Mouse (Mus musculus): Measurements from ENCODE around the gene Exph5. TPM values are rescaled to one million over a fixed set of nuclear protein-coding genes. Genes with fewer than 3 reads are reported as not detected.

Gene Exph5
- total RNA-seq, 2 experiments from 2014 or later: 3.8 to 4.0 TPM

DNA sequence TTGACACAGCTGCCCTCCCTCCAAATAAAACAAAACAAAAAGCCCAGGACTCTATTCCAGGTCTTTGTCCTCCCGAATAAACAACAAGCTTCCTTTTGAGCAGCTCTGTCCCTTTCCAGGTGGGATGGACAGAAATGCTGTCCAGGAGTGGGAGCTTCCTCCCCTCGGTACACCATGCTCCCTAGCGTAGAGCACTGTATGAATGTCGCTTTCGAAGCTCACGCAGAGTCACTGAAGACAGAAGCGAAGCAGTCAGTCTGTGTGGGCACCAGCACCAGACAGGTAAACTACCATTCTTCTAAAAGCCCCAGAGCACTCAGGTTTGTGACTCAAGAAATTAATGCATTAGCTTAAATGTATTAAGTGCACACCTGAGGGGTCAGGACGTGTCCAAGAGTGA is 20.2 kb downstream of the Exph5 start:
- DNase-seq: no peak

DNA sequence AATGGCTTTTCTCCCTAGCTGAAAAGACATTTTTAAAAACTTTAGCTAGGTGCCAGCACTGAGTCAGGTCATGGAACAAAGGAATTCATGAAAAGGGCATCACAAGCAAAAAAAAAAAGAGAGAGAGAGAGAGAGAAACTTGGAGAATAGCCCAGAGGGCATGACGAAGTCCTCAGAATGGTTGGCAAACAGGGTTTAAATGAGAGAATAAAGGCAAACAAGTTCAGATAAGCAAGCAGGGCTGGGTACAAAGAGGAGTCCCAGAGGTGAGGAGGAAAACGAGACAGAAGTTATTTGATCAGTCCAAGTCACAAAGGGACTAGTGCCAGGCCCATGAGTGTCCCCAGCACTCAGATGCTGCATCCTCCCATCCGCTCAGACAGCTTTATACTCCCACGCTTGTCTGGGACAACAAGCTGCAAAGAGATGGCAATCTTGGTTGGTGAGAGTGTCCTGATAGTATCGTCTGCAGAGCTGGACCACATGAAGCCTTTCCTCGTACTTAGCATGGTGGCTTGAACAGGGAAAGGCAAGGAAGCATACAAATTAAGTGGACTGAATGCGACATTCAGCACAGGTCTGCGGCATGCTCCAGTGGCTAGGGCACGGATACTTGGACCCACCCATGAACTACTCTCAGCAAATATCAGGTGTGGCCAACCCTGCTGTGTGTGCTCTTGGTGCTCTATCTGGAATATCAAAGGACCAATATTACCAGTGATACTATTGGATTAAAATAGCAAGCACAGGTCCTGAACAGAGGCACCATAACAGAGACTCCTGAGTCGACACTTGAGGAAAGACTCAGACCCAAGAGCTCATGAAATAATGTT is 22.2 kb downstream of the Exph5 start:
- no peak for DNase-seq

GRCm38 (mm10) chr9:53325363-53326090 is 24.1 kb downstream of the Exph5 start:
- no peak for DNase-seq

DNA sequence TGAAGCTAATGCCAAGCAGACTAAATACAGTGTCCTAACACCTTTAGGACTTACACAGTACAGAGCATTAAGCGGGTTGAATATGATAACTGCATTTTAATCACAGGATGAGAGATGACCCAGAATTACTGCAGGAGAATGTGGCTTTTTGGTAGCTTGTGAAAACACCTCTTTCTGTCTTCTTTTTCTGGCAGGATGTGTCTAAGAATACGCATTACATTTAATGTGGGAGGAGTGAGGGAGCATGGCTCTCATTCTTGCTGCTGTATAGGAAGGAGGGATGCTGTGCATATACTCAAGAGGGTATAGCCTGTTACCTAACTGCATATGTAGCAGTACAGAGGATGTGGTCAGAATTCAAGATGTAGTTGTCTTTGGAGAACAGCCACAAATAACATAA is 26.7 kb downstream of the Exph5 start:
- DNase-seq: no peak

DNA sequence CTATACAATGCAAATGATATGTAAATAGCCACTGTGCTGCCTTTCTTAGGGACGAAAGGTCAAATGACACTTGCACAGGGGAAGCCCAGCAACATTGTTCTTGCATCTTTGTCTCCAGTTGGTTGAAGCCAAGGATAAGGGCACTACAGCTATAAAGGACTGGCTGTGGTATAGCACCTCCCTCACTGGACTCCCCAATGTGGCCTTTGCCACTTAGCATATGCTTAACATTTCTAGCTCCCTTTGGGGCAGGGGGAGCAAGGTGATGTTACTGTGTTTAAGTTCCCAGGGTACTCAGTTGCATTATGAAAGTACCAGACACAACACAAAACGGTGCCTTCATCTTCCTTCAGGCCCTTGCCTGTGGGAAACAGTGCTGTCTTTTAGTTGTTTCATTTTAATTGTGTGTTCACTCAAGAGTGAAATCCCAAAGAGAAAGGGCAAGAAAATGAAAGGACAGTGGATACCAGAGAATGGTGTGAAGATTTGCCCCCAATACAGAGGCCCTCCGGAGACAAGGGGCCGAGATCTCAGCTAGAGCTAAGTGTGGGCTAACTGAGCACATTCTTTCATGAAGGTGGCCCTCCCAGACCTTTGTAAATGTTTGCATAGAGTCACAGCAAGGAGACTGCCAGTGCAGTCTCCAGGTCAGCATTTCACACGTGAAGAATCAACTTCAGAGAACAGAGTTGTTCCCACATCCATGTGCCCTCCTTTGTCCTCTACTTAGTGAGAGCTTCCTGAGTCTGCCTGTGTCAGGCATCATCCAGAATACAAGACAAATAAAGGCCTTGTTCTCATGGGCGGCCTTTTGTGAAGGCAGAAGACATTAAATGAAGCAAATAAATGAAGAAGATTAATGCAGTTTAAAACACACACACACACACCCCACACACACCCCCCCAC is 28.1 kb downstream of the Exph5 start:
- DNase-seq: no peak

- DNase-seq: no peak
These were observed 28.8 kb downstream of the Exph5 start for GRCm38 (mm10) chr9:53330247-53330646.

DNA sequence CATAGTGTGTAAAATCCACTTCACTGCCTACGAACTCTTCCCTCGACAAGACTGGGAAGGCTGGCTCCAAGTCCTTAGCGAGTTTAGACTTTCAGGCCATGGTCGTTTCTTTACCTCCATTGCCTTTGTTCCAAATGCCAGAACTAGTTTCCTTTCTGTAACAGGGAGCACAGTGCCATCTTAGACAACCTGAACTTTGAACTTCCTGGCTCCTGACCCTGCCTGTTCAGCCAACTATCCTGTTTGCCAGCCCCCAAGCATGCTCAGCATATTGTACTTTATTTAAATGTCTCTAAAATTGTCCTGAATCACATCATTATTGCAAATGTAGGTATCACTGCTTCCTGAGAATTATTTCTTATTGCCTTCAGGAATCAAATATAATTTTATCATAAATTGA is 32.0 kb downstream of the Exph5 start:
- no peak for DNase-seq

GRCm38 (mm10) chr9:53335131-53335530 is 33.7 kb downstream of the Exph5 start:
- DNase-seq: no peak

GRCm38 (mm10) chr9:53339603-53340002 is 38.1 kb downstream of the Exph5 start:
- DNase-seq: no peak

DNA sequence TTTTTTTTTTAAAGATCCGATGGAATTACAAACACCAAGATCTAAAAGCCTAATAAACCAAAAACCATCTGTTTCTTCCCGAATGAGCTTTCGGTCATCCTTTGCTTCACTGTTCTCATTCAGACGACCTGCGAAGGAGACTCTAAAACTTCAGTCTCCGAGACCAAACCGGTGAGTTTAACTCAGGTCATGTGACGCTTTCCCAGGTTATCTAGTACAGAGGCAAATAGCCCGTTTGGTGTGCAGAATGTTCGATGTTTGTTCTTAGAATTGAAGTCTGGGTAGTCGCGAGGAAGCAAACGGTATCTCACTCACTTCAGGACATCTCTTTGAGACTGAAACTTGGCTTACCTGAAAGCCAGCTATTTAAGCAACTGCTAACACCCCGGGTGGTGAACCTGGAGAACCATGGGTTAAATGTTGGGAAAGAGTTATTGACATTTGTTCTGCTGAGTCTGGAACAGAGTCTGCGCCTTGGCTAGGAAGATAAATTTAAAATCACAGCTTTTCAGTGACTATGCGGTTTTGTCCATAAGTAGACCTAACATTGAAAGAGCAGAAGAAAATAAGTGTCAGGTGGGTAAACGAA is 39.0 kb downstream of the Exph5 start:
- DNase-seq: no peak

DNA sequence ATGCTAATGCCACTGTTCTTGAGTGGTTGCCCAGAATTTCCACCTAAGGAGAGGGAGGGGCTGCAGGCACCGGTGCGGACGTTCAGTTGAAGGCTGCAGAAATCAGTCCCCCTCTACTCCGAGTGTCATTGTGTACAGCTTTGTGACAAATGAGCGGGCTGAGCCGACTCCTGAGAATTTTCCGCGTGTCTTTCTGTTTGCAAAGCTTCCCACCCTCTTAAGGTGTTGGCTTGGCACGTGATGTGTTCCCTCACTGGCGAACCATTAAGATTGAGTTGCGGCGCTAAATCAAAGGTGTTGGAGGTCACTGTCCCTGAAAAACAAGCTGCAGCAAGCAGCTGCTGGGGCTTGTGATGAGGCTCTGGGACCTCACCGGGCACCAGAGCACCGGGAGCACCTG is 39.5 kb downstream of the Exph5 start:
- peak; percentile 4 to 6 for DNase-seq

DNA sequence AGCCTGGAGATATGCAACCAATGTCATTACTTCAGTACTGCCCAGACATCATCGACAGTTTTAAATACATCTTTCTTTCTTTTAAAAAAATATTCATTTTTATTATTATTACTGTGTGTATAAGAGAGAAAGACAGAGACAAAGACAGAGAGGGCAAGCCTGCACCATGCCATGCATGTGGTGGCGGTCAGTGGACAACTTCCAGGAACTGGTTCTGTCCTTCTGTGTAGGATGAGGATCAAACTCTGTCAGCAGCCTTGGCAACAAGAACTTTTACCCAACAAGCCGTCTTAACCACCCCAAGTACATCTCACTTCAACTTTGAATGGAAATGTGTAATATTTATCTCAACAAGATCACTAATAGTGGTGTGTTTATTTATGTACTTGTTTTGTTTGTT is 40.5 kb downstream of the Exph5 start:
- no peak for DNase-seq

- DNase-seq: peak in 1 of 2 experiments; percentile 7
These were observed 43.4 kb downstream of the Exph5 start for GRCm38 (mm10) chr9:53344646-53345432.

- no peak for DNase-seq
These were observed 44.3 kb downstream of the Exph5 start for GRCm38 (mm10) chr9:53345728-53346127.

GRCm38 (mm10) chr9:53346402-53346801 is 44.9 kb downstream of the Exph5 start:
- no peak for DNase-seq

DNA sequence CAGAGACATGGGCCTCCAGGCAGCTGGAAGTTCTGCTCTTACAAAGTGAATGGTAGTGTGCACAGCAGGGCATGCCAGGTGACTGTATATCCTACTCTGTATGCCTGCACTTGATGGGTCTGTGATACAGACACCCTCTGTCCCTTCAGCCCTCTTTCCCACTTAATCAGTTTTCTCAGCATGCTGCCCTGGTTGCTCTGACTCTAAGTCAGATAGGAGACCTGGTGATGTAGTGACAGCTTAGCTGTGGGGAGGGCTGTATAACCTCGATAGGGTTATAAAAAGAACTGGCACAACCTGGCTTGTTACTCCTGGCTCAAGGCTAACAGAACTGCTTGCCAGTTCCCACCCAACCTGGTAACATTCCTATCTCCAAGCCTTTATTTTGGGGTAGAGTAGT is 47.7 kb downstream of the Exph5 start:
- DNase-seq: no peak

GRCm38 (mm10) chr9:53350331-53350730 is 48.9 kb downstream of the Exph5 start:
- no peak for DNase-seq

- DNase-seq: no peak
These were observed 50.4 kb downstream of the Exph5 start for GRCm38 (mm10) chr9:53351899-53352298.

GRCm38 (mm10) chr9:53353161-53353560 is 51.7 kb downstream of the Exph5 start:
- DNase-seq: no peak

DNA sequence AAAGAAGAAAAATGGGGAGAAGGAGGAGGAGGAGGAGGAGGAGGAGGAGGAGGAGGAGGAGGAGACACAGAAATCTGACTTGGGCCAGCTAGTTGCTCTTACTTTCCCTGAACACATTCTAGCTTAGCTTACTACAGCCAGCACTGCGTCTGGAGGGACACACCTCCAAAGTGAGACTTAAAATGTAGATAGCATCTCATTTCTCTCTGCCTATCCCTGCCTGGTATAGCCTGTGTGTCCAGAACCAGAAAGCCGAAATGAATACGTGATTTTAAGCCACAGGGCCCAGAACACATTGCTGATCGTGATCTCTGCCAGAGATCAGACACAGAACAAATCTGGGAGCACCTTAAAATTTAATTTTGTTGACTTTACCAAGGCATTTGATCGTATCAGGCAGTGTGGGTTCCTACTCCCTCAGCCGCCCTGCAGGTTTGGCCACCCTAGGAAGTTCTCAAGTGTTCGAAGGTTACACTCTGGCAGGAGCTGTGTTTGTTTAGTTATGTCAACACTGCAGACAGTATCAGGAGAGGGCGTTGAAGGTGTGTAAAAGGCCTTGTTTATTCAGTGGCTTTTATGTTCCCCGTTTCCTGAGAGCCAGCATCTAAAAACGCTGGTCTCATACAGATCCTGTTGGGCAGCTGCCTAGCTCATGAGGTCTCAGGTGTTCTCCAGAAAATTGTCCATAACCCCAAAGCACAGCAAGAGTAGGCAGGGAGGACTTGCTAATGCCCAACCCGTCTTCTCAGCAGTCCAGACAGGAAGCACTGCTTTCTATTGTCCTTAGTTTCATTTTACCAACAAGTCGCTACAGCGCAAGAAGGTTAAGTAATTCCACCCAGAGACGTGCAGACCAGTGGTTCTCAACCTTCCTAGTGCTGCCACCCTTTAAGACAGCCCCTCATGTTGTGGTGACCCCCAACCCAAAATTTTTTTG is 55.0 kb downstream of the Exph5 start:
- DNase-seq: no peak

Measured in layer of hippocampus, postnatal 36 days (tissue).